Mouse (Mus musculus): ENCODE measurements around the gene Tmem19. TPM values are rescaled to one million over a fixed set of nuclear protein-coding genes. Genes with fewer than 3 reads are reported as not detected.

The Tmem19 gene
- 32.2 and 38.5 TPM in 2 replicates for polyA plus RNA-seq (2015; fragmentation: Nextera tagmentation; extraction: Ambion mirVana)

DNA sequence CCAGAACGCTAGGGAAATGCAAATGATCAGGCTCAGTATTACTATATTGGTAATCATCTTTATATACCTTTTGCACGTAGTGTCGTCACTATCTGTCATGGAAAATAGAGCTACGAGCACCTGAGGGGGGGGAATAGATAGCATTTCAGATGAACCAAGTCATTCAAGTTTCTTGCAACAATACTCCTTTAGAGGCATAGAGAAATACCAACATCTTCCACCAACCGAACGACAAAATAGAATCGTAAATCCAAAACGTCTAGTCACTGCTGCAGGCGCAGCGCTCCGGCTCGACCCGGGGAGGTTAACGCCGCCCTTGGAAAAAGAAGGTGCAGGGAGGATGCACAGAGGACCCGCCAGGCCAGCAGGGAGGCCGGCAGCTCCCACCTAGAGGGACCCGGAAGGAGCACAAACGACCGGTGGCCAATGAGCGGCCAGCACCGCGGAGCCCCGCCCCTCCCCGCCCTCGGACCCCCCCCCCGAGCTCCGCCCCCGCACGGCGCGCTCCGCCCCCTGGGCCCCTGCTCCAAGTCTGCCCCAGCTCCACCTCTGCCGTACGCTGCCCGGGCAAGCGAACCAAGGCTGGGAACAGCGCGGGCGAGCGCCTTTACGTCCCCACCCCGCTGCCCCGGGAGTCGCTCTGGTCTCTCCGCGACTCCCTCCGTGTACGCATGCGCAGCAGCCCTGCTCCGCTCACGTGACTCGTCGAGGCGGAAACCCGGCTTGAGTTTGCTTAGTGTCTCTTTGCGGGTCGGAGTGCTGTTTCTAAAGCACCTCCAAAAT, at the start of gene Tmem19:
TSS of gene Tmem19 (minus strand) at position 662 of the 783 bp plus-strand sequence.
- Histone ChIP-seq H3K4me2 (peak within 1 kb of the TSS; percentile 87), H3K4me3 (peak within 1 kb of the TSS; percentile 60), H3K4me1 (peaks cover 23% of the 10 kb centered on the region), H3K27me3 (replicated peaks) (no peaks in the 10 kb centered on the region), H3K27ac (peak within 1 kb of the TSS; percentile 96), H3K9me3 (no peaks in the 10 kb centered on the region), H3K36me3 (replicated peaks) (no peaks in the 10 kb centered on the region), H3K9ac (peak within 1 kb of the TSS; percentile 56)
- ATAC-seq (replicated peaks) = peak; percentile 99
- WGBS = under 1% methylated on average over 38 of the region's 58 CpGs

DNA sequence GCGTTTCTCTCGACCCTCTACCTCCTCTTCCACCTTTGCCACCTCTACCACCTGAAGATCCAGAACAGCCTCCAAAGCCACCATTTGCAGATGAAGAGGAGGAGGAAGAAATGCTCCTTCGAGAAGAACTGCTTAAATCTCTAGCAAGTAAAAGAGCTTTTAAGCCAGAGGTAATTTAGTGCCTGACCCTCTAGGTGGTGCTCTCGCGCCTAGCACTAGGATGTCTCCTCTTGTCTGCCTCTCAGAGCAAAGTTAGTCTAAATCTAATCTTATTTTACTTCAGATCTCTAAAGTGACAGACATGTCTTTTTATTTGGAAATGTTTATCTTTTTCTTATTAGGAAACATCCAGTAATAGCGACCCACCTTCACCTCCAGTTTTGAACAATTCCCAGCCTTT, 44.1 kb upstream of the Tmem19 start:
- peaks cover 40% of the 10 kb centered on the region for H3K36me3 ChIP-seq (replicated peaks)
- H3K9ac ChIP-seq = no peak overlapping the region
- no peaks in the 10 kb centered on the region for H3K27me3 ChIP-seq (replicated peaks)
- no peaks in the 10 kb centered on the region for H3K4me1 ChIP-seq
- ATAC-seq (replicated peaks) = no peak
- H3K4me3 ChIP-seq = no peak overlapping the region
- H3K27ac ChIP-seq = no peak overlapping the region
- H3K9me3 ChIP-seq = no peaks in the 10 kb centered on the region
- 58% methylated on average over 6 of the region's 6 CpGs for WGBS
- H3K4me2 ChIP-seq = no peak overlapping the region

DNA sequence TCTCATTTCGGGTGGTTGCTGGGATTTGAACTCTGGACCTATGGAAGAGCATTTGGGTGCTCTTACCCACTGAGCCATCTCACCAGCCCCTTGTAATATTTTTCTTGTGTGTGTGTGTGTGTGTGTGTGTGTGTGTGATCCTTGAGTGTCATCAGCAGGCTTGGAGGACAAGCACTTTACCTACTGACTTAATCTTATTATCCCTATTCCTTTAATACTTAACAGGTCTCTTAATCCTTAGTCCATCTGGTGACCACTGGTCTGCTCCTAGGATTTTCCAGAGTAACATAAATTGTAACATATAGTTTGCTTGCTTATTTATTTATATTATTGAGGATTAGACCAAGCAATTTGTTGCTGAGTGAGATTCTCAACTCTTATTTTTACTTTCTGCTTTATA, 29.6 kb upstream of the Tmem19 start:
- 97% methylated on average over 1 of the region's 1 CpGs for WGBS
- Histone ChIP-seq H3K36me3 (replicated peaks) (peaks cover 4% of the 10 kb centered on the region; the same call in 1 of the 2 replicates), H3K4me2 (no peak overlapping the region), H3K9ac (no peak overlapping the region), H3K27ac (no peak overlapping the region), H3K27me3 (replicated peaks) (no peaks in the 10 kb centered on the region), H3K9me3 (no peaks in the 10 kb centered on the region), H3K4me3 (no peak overlapping the region), H3K4me1 (peaks cover 35% of the 10 kb centered on the region)
- no peak for ATAC-seq (replicated peaks)

DNA sequence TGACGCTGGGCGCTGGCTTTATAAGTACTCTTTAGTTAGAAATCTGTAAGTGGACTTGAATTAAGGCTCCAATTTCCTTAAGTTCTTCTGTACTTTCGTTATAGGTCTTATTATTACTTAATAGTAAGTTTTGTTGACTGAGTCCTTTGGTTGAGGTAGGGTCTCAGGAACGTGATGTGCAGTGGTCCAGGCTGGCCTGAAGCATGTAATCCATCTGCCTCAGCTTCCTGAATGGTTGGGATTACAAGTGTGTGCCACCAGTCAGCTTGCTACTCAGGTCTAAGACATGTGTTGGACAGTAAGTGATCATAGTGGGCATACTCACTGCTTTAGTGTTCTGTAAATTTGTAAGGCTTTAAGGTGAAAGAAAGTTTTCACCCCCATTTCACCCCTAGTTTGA, 28.8 kb upstream of the Tmem19 start:
- H3K9me3 ChIP-seq = no peaks in the 10 kb centered on the region
- H3K27ac ChIP-seq = no peak overlapping the region
- H3K4me2 ChIP-seq = no peak overlapping the region
- peaks cover 40% of the 10 kb centered on the region for H3K4me1 ChIP-seq
- peaks cover 4% of the 10 kb centered on the region; the same call in 1 of the 2 replicates for H3K36me3 ChIP-seq (replicated peaks)
- H3K9ac ChIP-seq = no peak overlapping the region
- no peaks in the 10 kb centered on the region for H3K27me3 ChIP-seq (replicated peaks)
- ATAC-seq (replicated peaks) = no peak
- 91% methylated on average over 4 of the region's 4 CpGs for WGBS
- no peak overlapping the region for H3K4me3 ChIP-seq

DNA sequence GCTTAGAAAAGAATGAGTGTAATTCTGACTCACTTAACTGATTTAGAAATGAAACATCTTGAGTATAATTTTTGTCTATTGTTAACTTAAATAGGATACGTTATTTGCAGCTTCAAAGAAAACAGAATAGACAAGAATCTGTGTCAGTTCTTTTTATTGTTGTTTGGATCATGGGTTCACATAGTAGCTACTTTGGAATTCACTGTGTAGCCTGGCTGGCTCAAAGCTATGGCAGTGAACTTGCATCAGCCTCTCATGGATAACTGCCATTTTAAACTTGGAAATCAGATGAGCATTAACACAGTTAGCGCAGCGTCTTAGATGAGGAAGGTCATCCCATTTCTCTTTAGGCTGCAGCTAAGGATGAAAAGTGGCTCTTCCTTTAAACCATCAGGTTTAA, 25.6 kb upstream of the Tmem19 start:
- Histone ChIP-seq H3K9ac (no peak overlapping the region), H3K27ac (no peak overlapping the region), H3K36me3 (replicated peaks) (peaks cover 4% of the 10 kb centered on the region; the same call in 1 of the 2 replicates), H3K4me1 (peaks cover 41% of the 10 kb centered on the region), H3K27me3 (replicated peaks) (no peaks in the 10 kb centered on the region), H3K4me2 (peak overlapping the region; percentile 21; the same call in 1 of the 2 replicates), H3K9me3 (no peaks in the 10 kb centered on the region), H3K4me3 (no peak overlapping the region)
- no peak for ATAC-seq (replicated peaks)
- WGBS = 80% methylated on average over 3 of the region's 3 CpGs

DNA sequence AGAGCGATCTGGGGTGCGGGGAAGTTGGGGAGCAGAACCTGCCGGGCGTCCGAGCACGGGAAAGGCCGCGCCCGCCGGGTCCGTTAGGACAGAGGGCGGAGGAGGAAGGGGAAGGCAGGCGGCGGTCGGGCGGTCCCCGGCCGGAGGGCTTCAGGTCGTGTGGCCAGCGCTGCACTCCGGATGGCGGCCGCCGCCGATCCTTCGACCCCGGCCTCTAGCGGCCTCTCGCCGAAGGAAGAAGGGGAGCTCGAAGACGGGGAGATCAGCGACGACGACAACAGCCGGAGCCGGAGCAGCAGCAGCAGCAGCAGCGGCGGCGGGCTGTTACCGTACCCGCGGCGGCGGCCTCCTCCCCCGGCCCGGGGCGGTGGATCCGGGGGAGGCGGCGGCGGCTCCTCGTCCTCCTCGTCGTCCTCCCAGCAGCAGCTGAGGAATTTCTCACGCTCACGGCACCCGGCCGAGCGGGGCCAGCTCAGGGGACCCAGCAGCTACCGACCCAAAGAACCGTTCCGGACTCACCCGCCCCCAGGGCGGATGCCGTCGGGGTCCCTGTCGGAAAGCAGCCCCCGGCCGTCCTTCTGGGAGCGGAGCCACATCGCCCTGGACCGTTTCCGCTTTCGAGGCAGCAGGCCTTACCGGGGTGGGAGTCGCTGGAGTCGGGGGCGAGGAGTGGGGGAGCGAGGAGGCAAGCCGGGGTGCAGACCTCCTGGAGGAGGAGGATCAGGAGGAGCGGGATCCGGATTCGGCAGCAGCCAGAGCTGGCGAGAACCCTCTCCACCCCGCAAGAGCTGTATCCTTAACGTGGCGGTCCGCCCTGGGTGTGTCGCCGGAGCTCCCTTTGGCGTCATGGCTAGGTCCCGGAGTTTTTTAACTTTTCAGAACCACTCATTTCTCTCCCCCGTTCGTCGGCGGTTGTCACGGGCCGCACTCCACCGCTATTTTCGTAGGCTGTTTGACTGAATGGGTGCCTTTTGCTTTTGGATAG, 23.0 kb upstream of the Tmem19 start:
- Histone ChIP-seq H3K27me3 (replicated peaks) (no peaks in the 10 kb centered on the region), H3K9ac (peak overlapping the region; percentile 66), H3K36me3 (replicated peaks) (no peaks in the 10 kb centered on the region; the same call in 1 of the 2 replicates), H3K4me2 (peak overlapping the region; percentile 63), H3K4me1 (peaks cover 46% of the 10 kb centered on the region), H3K9me3 (no peaks in the 10 kb centered on the region), H3K27ac (peak overlapping the region; percentile 98), H3K4me3 (peak overlapping the region; percentile 86)
- no peak; the same call in 1 of the 2 replicates for ATAC-seq (replicated peaks)
- WGBS = under 1% methylated on average over 98 of the region's 101 CpGs

DNA sequence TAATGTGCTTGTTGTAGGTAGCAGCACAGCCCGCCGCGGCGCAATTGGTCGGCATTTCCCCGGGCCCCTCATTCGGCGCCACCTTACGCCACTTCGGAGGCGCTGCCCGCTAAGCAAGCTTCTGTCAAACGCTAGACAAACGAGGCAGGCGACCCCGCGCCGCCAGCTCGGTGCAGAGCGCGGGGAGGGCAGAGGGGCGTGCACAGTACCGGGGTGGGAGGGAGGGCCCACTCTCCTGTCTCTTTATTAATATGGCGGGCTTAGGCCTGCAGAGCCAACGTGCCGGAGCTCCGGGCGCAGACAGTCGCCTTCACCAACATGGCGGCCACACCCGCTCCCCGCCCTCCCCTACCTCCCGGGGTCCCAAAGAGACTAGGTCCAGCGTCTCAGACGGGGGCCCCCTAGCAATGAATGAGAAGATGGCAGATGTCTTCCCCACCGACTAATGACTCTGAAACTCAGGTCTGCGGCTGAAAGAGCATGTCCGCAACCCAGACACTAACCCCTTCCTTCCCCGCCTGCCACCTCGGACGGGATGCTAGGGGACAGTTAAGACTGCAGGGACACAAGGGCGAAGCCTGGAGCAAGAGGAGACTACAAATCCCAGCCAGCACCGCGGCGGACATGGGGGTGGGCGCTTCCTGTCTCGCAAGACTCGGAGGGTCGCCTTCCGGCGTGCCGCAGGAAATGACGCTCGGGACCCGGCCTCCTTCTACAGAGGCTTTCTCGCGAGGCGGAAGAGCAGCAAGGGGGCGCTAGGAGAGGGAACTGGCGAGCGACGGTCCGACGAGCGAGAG, 22.1 kb upstream of the Tmem19 start, which contains the start of the genes Thap2 and Zfc3h1:
TSS of gene Thap2 (minus strand) at position 223 of the 797 bp plus-strand sequence.
TSS of gene Zfc3h1 (plus strand) at position 739 of the 797 bp plus-strand sequence.
- peak; percentile 98 for ATAC-seq (replicated peaks)
- WGBS = under 1% methylated on average over 64 of the region's 65 CpGs
- H3K9ac ChIP-seq = peak within 1 kb of the TSS; percentile 69

DNA sequence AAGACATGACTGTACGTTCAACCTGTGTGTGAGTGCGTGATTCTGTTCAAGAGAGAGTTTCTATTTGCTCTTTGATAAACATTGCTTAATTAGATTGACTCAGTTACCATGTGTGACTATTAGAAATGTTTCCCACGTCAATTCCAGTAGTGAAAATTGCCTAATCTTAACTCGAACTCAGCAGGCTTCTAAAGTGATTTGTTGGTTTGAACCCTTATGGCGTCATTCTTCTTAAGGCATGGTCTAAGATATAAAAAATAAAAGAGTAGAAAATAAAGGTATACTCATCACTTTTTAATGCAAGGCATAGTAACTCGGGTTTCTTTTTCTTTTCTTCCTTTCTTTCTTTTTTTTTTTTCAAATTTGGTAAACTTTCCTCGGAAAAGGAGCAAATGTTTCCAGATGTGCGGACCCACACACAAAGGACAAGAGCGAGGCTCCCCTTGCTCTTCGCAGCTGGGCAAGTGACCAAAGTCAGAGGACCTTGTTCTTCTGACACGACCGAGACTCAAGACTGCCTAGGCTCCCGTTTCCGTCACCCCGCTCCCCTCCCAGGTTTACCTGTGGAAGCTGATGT, 21.4 kb upstream of the Tmem19 start:
- Histone ChIP-seq H3K36me3 (replicated peaks) (no peaks in the 10 kb centered on the region), H3K4me1 (peaks cover 41% of the 10 kb centered on the region), H3K9ac (peak overlapping the region; percentile 69), H3K27me3 (replicated peaks) (no peaks in the 10 kb centered on the region), H3K9me3 (no peaks in the 10 kb centered on the region), H3K27ac (peak overlapping the region; percentile 98), H3K4me2 (peak overlapping the region; percentile 63), H3K4me3 (peak overlapping the region; percentile 86)
- no peak for ATAC-seq (replicated peaks)
- under 1% methylated on average over 15 of the region's 15 CpGs for WGBS

More for the DNA sequence above, 22.1 kb upstream of the Tmem19 start, which contains the start of the genes Thap2 and Zfc3h1:
- H3K4me1 ChIP-seq = peaks cover 46% of the 10 kb centered on the region
- peak within 1 kb of the TSS; percentile 86 for H3K4me3 ChIP-seq
- no peaks in the 10 kb centered on the region for H3K36me3 ChIP-seq (replicated peaks)
- H3K27me3 ChIP-seq (replicated peaks) = no peaks in the 10 kb centered on the region
- H3K27ac ChIP-seq = peak within 1 kb of the TSS; percentile 98
- peak within 1 kb of the TSS; percentile 63 for H3K4me2 ChIP-seq
- no peaks in the 10 kb centered on the region for H3K9me3 ChIP-seq

DNA sequence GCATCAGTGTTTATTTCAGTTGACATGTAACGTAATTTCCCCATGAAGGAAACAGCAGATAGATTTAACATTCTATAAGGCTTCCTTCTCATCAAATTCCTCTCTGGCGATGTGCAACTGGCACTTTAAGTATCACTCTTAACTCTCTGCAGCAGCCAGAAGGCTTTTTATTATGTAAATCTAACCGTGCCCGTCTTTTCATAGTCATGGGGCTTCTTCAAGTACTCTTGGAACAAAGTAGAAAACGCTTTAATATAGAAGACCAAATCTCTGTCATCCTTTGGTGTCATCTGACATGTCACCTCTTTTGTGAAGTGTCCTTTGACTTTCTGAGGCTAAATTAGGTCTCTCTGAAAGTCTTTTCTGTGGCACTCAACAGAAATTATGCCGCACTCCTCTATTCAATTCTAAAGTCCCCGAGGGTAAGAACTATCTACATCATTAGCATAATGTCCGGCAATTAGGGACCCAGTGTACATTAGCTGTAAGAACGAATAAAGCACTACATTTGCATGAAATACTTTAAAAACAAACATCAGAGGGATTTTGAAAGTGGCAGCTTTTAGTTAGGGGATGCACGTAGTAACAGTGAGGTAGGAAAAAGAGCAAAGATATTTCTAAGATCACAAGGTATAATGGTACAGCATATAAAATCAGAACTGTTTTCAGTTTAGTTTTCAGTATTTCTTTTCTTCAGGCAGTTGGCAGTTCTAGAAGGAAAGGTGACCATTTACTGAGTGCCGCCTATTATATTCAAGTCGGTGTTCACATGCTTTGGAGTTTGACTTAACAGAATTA, 20.7 kb upstream of the Tmem19 start:
- Histone ChIP-seq H3K27me3 (replicated peaks) (no peaks in the 10 kb centered on the region), H3K36me3 (replicated peaks) (no peaks in the 10 kb centered on the region), H3K4me2 (peak overlapping the region; percentile 63), H3K9me3 (no peaks in the 10 kb centered on the region), H3K9ac (peak overlapping the region; percentile 69), H3K27ac (peak overlapping the region; percentile 98), H3K4me3 (peak overlapping the region; percentile 86), H3K4me1 (peaks cover 34% of the 10 kb centered on the region)
- ATAC-seq (replicated peaks) = no peak
- 5% methylated on average over 12 of the region's 12 CpGs for WGBS

DNA sequence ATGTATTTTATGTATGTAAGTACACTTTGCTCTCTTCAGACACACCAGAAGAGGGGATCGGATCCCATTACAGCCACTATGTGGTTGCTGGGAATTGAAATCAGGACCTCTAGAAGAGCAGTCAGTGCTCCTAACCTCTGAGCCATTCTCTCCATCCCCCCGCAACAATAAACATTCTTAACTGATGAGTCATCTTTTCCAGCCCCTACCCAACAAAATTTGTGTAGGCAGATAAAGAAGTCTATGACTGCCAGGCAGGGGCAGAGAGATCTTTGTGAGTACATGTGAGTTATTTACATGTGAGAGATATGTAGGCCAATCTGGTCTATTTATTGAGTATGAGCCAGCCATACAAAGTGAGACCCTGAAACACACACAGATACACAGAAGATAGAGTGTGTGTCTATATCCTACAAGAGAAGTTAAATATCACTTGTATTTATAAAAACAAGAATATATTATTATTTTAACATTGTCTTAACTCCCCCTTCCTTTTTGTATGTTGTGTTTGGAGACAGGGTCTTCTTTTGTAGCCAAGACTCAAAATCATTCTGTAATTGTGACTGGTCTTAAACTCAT, 19.3 kb upstream of the Tmem19 start:
- peaks cover 25% of the 10 kb centered on the region for H3K4me1 ChIP-seq
- WGBS = 81% methylated on average over 2 of the region's 2 CpGs
- no peak for ATAC-seq (replicated peaks)
- no peak overlapping the region for H3K9ac ChIP-seq
- H3K27ac ChIP-seq = no peak overlapping the region
- H3K36me3 ChIP-seq (replicated peaks) = no peaks in the 10 kb centered on the region
- no peaks in the 10 kb centered on the region for H3K9me3 ChIP-seq
- H3K4me2 ChIP-seq = no peak overlapping the region
- no peak overlapping the region for H3K4me3 ChIP-seq
- H3K27me3 ChIP-seq (replicated peaks) = no peaks in the 10 kb centered on the region
